Mouse (Mus musculus): ENCODE data around the gene Narfl. TPM values are rescaled to one million over a fixed set of nuclear protein-coding genes. Genes with fewer than 3 reads are reported as not detected.
A peak's percentile ranks its signal among the peaks of the same experiment; 100 is the strongest.

The Narfl gene
- total and polyA plus RNA-seq, 3 experiments = 18.9 to 31.2 (median 31.0) TPM

- DNase-seq = no peak
These were observed 56.0 kb downstream of the Narfl start for GRCm38 (mm10) chr17:25829558-25830017.

- no peak for DNase-seq
These were observed 56.7 kb downstream of the Narfl start for GRCm38 (mm10) chr17:25830200-25830753.

GRCm38 (mm10) chr17:25830806-25831431, 57.3 kb downstream of the Narfl start:
- no peak for DNase-seq

- peak; percentile 82 for DNase-seq
These were observed 58.1 kb downstream of the Narfl start for GRCm38 (mm10) chr17:25831451-25832281.

- peak; percentile 100 for DNase-seq
These were observed 59.1 kb downstream of the Narfl start for GRCm38 (mm10) chr17:25832436-25833290.

Small RNA genes lying within 50 kb of the gene (microRNA-seq; reads per million reads assigned to microRNA genes)
- gene Gm25083 (0 reads per million in 2 experiments), gene Mir3082 (1.3 to 2.1 reads per million in 2 experiments), gene Mir6966 (1.1 to 1.7 reads per million in 2 experiments)

Other genes with a start within 250 kb of the Narfl start
- gene Sox8, start 203.1 kb upstream of the Narfl start, total RNA-seq (2021) = 1 to 10 TPM in 1 of 2 experiments, under 1 TPM in 1; 0.83 to 1.5 TPM
- gene Sox8, start 203.1 kb upstream of the Narfl start, polyA plus RNA-seq (2012; rRNA removed) = 1.6 and 2.8 TPM in 2 replicates
- gene Lmf1, start 194.7 kb upstream of the Narfl start, total RNA-seq (2021) = 10 to 100 TPM; 40.4 to 42.6 TPM
- 30.3 and 35.8 TPM in 2 replicates for gene Lmf1, start 194.7 kb upstream of the Narfl start, polyA plus RNA-seq (2012; rRNA removed)
- gene Gng13, start 56.6 kb upstream of the Narfl start, total RNA-seq (2021) = 1 to 10 TPM; 1.1 to 1.4 TPM
- not detected in 2 replicates for gene Gng13, start 56.6 kb upstream of the Narfl start, polyA plus RNA-seq (2012; rRNA removed)
- 1 to 10 TPM; 1.8 to 2.3 TPM for gene Chtf18, start 46.4 kb upstream of the Narfl start, total RNA-seq (2021)
- 3.0 and 4.1 TPM in 2 replicates for gene Chtf18, start 46.4 kb upstream of the Narfl start, polyA plus RNA-seq (2012; rRNA removed)
- gene Rpusd1, start 46.1 kb upstream of the Narfl start, total RNA-seq (2021) = 10 to 100 TPM; 10.3 to 14.6 TPM
- 87.7 and 100 TPM in 2 replicates for gene Rpusd1, start 46.1 kb upstream of the Narfl start, polyA plus RNA-seq (2012; rRNA removed)
- not detected for gene Mslnl, start 37.7 kb upstream of the Narfl start, total RNA-seq (2021)
- 0.18 and 0.26 TPM in 2 replicates for gene Mslnl, start 37.7 kb upstream of the Narfl start, polyA plus RNA-seq (2012; rRNA removed)
- 10 to 100 TPM in 1 of 2 experiments, 1 to 10 TPM in 1; 6.0 to 10.3 TPM for gene Msln, start 19.4 kb upstream of the Narfl start, total RNA-seq (2021)
- 4.1 and 5.2 TPM in 2 replicates for gene Msln, start 19.4 kb upstream of the Narfl start, polyA plus RNA-seq (2012; rRNA removed)
- 10 to 100 TPM; 16.6 to 33.7 TPM for gene Haghl, start 11.9 kb downstream of the Narfl start, total RNA-seq (2021)
- gene Haghl, start 11.9 kb downstream of the Narfl start, polyA plus RNA-seq (2012; rRNA removed) = 67.2 and 70.8 TPM in 2 replicates
- gene Ccdc78, start 12.8 kb downstream of the Narfl start, total RNA-seq (2021) = not detected
- 0.11 TPM in 2 replicates for gene Ccdc78, start 12.8 kb downstream of the Narfl start, polyA plus RNA-seq (2012; rRNA removed)
- 10 to 100 TPM; 52.0 to 81.1 TPM for gene Fam173a, start 19.1 kb downstream of the Narfl start, total RNA-seq (2021)
- gene Fam173a, start 19.1 kb downstream of the Narfl start, polyA plus RNA-seq (2012; rRNA removed) = 125 and 146 TPM in 2 replicates
- gene AC134908.4, start 21.9 kb downstream of the Narfl start, total RNA-seq (2021) = 1 to 10 TPM in 1 of 2 experiments, not detected in 1; 1.2 TPM
- gene AC134908.4, start 21.9 kb downstream of the Narfl start, polyA plus RNA-seq (2012; rRNA removed) = 0.96 TPM in 1 of 2 replicates, not detected in the other
- 10 to 100 TPM; 16.8 to 33.1 TPM for gene Metrn, start 23.4 kb downstream of the Narfl start, total RNA-seq (2021)
- gene Metrn, start 23.4 kb downstream of the Narfl start, polyA plus RNA-seq (2012; rRNA removed) = 121 and 176 TPM in 2 replicates
- gene Fbxl16, start 35.3 kb downstream of the Narfl start, total RNA-seq (2021) = 10 to 100 TPM; 26.6 to 54.4 TPM
- 60.7 and 90.6 TPM in 2 replicates for gene Fbxl16, start 35.3 kb downstream of the Narfl start, polyA plus RNA-seq (2012; rRNA removed)
- 10 to 100 TPM; 19.1 to 20.8 TPM for gene Wdr24, start 49.9 kb downstream of the Narfl start, total RNA-seq (2021)
- gene Wdr24, start 49.9 kb downstream of the Narfl start, polyA plus RNA-seq (2012; rRNA removed) = 29.5 and 38.3 TPM in 2 replicates
- gene Jmjd8, start 55.1 kb downstream of the Narfl start, total RNA-seq (2021) = 100 to 1,000 TPM in 1 of 2 experiments, 10 to 100 TPM in 1; 99.4 to 111 TPM
- 99.1 and 121 TPM in 2 replicates for gene Jmjd8, start 55.1 kb downstream of the Narfl start, polyA plus RNA-seq (2012; rRNA removed)
- 100 to 1,000 TPM; 149 to 184 TPM for gene Stub1, start 59.6 kb downstream of the Narfl start, total RNA-seq (2021)
- gene Stub1, start 59.6 kb downstream of the Narfl start, polyA plus RNA-seq (2012; rRNA removed) = 224 and 236 TPM in 2 replicates
- 10 to 100 TPM in 1 of 2 experiments, 1 to 10 TPM in 1; 9.8 to 47.1 TPM for gene Rhbdl1, start 63.5 kb downstream of the Narfl start, total RNA-seq (2021)
- gene Rhbdl1, start 63.5 kb downstream of the Narfl start, polyA plus RNA-seq (2012; rRNA removed) = 88.1 and 142 TPM in 2 replicates
- gene Gm20683, start 68.0 kb downstream of the Narfl start, total RNA-seq (2021) = 10 to 100 TPM; 14.0 to 16.3 TPM
- gene Gm20683, start 68.0 kb downstream of the Narfl start, polyA plus RNA-seq (2012; rRNA removed) = 192 and 239 TPM in 2 replicates
- 100 to 1,000 TPM; 107 to 127 TPM for gene Rhot2, start 71.1 kb downstream of the Narfl start, total RNA-seq (2021)
- gene Rhot2, start 71.1 kb downstream of the Narfl start, polyA plus RNA-seq (2012; rRNA removed) = 180 and 193 TPM in 2 replicates
- gene Wdr90, start 87.7 kb downstream of the Narfl start, total RNA-seq (2021) = 10 to 100 TPM; 13.9 to 15.1 TPM
- 75.1 and 83.0 TPM in 2 replicates for gene Wdr90, start 87.7 kb downstream of the Narfl start, polyA plus RNA-seq (2012; rRNA removed)
- gene Mcrip2, start 95.0 kb downstream of the Narfl start, total RNA-seq (2021) = 100 to 1,000 TPM; 302 to 466 TPM
- gene Mcrip2, start 95.0 kb downstream of the Narfl start, polyA plus RNA-seq (2012; rRNA removed) = 1,490 and 1,757 TPM in 2 replicates
- gene Mettl26, start 101.3 kb downstream of the Narfl start, total RNA-seq (2021) = 100 to 1,000 TPM in 1 of 2 experiments, 10 to 100 TPM in 1; 90.9 to 141 TPM
- 350 and 376 TPM in 2 replicates for gene Mettl26, start 101.3 kb downstream of the Narfl start, polyA plus RNA-seq (2012; rRNA removed)
- 1 to 10 TPM in 1 of 2 experiments, under 1 TPM in 1; 0.52 to 2.1 TPM for gene Wfikkn1, start 107.1 kb downstream of the Narfl start, total RNA-seq (2021)
- 2.1 and 2.5 TPM in 2 replicates for gene Wfikkn1, start 107.1 kb downstream of the Narfl start, polyA plus RNA-seq (2012; rRNA removed)
- gene Rab40c, start 146.0 kb downstream of the Narfl start, total RNA-seq (2021) = 10 to 100 TPM; 21.1 to 27.3 TPM
- 52.1 and 68.8 TPM in 2 replicates for gene Rab40c, start 146.0 kb downstream of the Narfl start, polyA plus RNA-seq (2012; rRNA removed)
- gene Pigq, start 171.2 kb downstream of the Narfl start, total RNA-seq (2021) = 100 to 1,000 TPM; 105 to 121 TPM
- gene Pigq, start 171.2 kb downstream of the Narfl start, polyA plus RNA-seq (2012; rRNA removed) = 160 and 187 TPM in 2 replicates
- not detected for gene Nhlrc4, start 171.2 kb downstream of the Narfl start, total RNA-seq (2021)
- not detected in 2 replicates for gene Nhlrc4, start 171.2 kb downstream of the Narfl start, polyA plus RNA-seq (2012; rRNA removed)
- gene A930017K11Rik, start 178.8 kb downstream of the Narfl start, total RNA-seq (2021) = not detected
- gene A930017K11Rik, start 178.8 kb downstream of the Narfl start, polyA plus RNA-seq (2012; rRNA removed) = 0.13 TPM in 1 of 2 replicates, not detected in the other
- 10 to 100 TPM; 16.3 to 18.1 TPM for gene Capn15, start 212.0 kb downstream of the Narfl start, total RNA-seq (2021)
- 49.0 and 51.5 TPM in 2 replicates for gene Capn15, start 212.0 kb downstream of the Narfl start, polyA plus RNA-seq (2012; rRNA removed)